Mouse (Mus musculus) embryonic facial prominence, embryonic 12.5 days (tissue): ENCODE measurements around the gene Rpl9-ps1. TPM values are rescaled to one million over a fixed set of nuclear protein-coding genes. Genes with fewer than 3 reads are reported as not detected.

Experiments used
- polyA plus RNA-seq: library from polyadenylated mRNA; unstranded; fragments of >200 nt; fragmentation: Nextera tagmentation; extraction: Ambion mirVana; gene quantifications from 2 replicates; pipeline ENCODE4 v1.2.1, GENCODE M21; 2016

Rpl9-ps1 gene
- polyA plus RNA-seq, 1 experiment from 2014 or later, result not detected

Other genes starting within 250 kb of the Rpl9-ps1 start
- gene Rasl10b, start 236.5 kb downstream of the Rpl9-ps1 start, polyA plus RNA-seq, result 6.3 and 6.9 TPM in 2 replicates
- gene Gas2l2, start 216.2 kb downstream of the Rpl9-ps1 start, polyA plus RNA-seq, result 0.06 and 0.09 TPM in 2 replicates
- 0.45 and 0.60 TPM in 2 replicates for gene 1700020L24Rik, start 207.9 kb downstream of the Rpl9-ps1 start, polyA plus RNA-seq
- 2.9 and 3.2 TPM in 2 replicates for gene Mmp28, start 182.6 kb downstream of the Rpl9-ps1 start, polyA plus RNA-seq
- gene Taf15, start 172.5 kb downstream of the Rpl9-ps1 start, polyA plus RNA-seq, result 14.5 and 15.5 TPM in 2 replicates
- not detected in 2 replicates for gene Heatr9, start 123.4 kb downstream of the Rpl9-ps1 start, polyA plus RNA-seq
- gene Ccl5, start 115.1 kb downstream of the Rpl9-ps1 start, polyA plus RNA-seq, result 0.79 TPM in 1 of 2 replicates, not detected in the other
- gene Ccl9, start 67.0 kb downstream of the Rpl9-ps1 start, polyA plus RNA-seq, result 0.61 and 1.3 TPM in 2 replicates
- gene Ccl6, start 52.5 kb downstream of the Rpl9-ps1 start, polyA plus RNA-seq, result 0.70 and 1.4 TPM in 2 replicates
- gene Ccl3, start 3.7 kb upstream of the Rpl9-ps1 start, polyA plus RNA-seq, result 0.51 and 0.93 TPM in 2 replicates
- gene Ccl4, start 17.0 kb upstream of the Rpl9-ps1 start, polyA plus RNA-seq, result 0.26 and 0.61 TPM in 2 replicates
- gene Wfdc17, start 58.4 kb upstream of the Rpl9-ps1 start, polyA plus RNA-seq, result not detected in 2 replicates
- gene Wfdc18, start 63.4 kb upstream of the Rpl9-ps1 start, polyA plus RNA-seq, result not detected in 2 replicates
- not detected in 2 replicates for gene Wfdc21, start 101.3 kb upstream of the Rpl9-ps1 start, polyA plus RNA-seq
- gene Heatr6, start 108.1 kb upstream of the Rpl9-ps1 start, polyA plus RNA-seq, result 30.4 and 31.2 TPM in 2 replicates
- not detected in 2 replicates for gene Hnf1b, start 204.4 kb upstream of the Rpl9-ps1 start, polyA plus RNA-seq